Mouse (Mus musculus) G1E (cell line): Measurements from ENCODE around the gene Wfdc10.

Source experiments
- CTCF ChIP-seq: IDR thresholded peaks from 2 replicates; pipeline ENCODE4 v1.5.1; 2012; ENCODE audit warnings: low read depth, low read length, inconsistent platforms, mixed read lengths
- GATA1 ChIP-seq: IDR thresholded peaks from 2 replicates; pipeline ENCODE4 v1.6.1; 2012; ENCODE audit warnings: borderline replicate concordance, low read length, inconsistent platforms, mixed read lengths
- POLR2AphosphoS5 ChIP-seq: IDR thresholded peaks from 2 replicates; pipeline ENCODE4 v1.6.1; 2012; ENCODE audit warnings: low read depth, low read length, inconsistent platforms; ENCODE audit not compliant: insufficient replicate concordance

DNA sequence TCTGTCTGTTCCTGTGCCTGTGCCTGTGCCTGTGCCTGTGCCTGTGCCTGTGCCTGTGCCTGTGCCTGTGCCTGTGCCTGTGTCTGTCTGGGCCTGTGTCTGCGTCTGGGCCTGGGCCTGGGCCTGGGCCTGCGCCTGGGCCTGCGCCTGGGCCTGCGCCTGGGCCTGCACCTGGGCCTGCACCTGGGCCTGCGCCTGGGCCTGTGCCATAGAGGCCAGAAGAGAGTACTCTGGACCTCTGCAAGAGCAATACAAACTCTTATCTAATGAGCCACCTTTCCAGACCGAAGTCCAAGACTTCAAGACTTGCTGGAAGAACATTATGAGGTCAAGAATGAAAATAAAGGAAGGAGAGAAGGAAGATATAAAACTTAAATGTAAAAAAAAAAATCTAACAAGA, 49.5 kb downstream of the Wfdc10 start:
- TF ChIP-seq CTCF (no peak), GATA1 (no peak), POLR2AphosphoS5 (no peak)
